Mouse (Mus musculus) testis, adult 2 months (tissue): ENCODE measurements around the gene Shank2. TPM values are rescaled to one million over a fixed set of nuclear protein-coding genes. Genes with fewer than 3 reads are reported as not detected.

ENCODE experiments used
- H3K27ac ChIP-seq: fragments of 200-500 bp; 2 replicates; pipeline ENCODE4 v1.5.1; 2012; ENCODE audit warnings: low read depth, low read length; ENCODE audit not compliant: control insufficient read depth, insufficient read depth
- H3K27me3 ChIP-seq: fragments of 200-500 bp; 2 replicates; pipeline ENCODE4 v1.6.1; 2012; ENCODE audit warnings: mild to moderate bottlenecking, low read length, moderate library complexity; ENCODE audit not compliant: control insufficient read depth, insufficient read depth
- H3K36me3 ChIP-seq: fragments of 200-500 bp; 2 replicates; pipeline ENCODE4 v1.6.1; 2012; ENCODE audit warnings: mild to moderate bottlenecking, low read length; ENCODE audit not compliant: control insufficient read depth, insufficient read depth
- H3K4me1 ChIP-seq: fragments of 200-500 bp; 2 replicates; pipeline ENCODE4 v1.6.1; 2012; ENCODE audit warnings: low read length; ENCODE audit not compliant: control insufficient read depth, insufficient read depth
- H3K4me3 ChIP-seq: fragments of 200-500 bp; 2 replicates; pipeline ENCODE4 v1.5.1; 2012; ENCODE audit warnings: low read depth, mild to moderate bottlenecking, low read length, moderate library complexity, mixed read lengths; ENCODE audit not compliant: control insufficient read depth
- CTCF ChIP-seq: fragments of 200-500 bp; IDR thresholded peaks from 2 replicates; pipeline ENCODE4 v1.5.1; 2012; ENCODE audit warnings: low read depth, mild to moderate bottlenecking, inconsistent platforms, low read length, moderate library complexity; ENCODE audit not compliant: control insufficient read depth, insufficient read depth, insufficient replicate concordance
- POLR2A ChIP-seq: fragments of 200-500 bp; IDR thresholded peaks from 2 replicates; pipeline ENCODE4 v1.6.1; 2012; ENCODE audit warnings: low read depth, mild to moderate bottlenecking, inconsistent platforms, low read length, moderate library complexity; ENCODE audit not compliant: control insufficient read depth
- polyA plus RNA-seq: library from polyadenylated mRNA; depleted of rRNA; stranded (reverse); fragments of >200 nt; gene quantifications from 2 replicates; pipeline ENCODE4 v1.2.3, GENCODE M21; 2012

Shank2 gene
- polyA plus RNA-seq, 1 experiment: 34.7 TPM

GRCm38 (mm10) chr7:144284241-144285065 lies 282.7 kb downstream of the Shank2 start:
- Histone ChIP-seq H3K4me1 (no peaks in the 10 kb centered on the region), H3K27me3 (no peaks in the 10 kb centered on the region), H3K36me3 (no peaks in the 10 kb centered on the region), H3K4me3 (no peak overlapping the region), H3K27ac (no peak overlapping the region)
- TF ChIP-seq POLR2A (no peak), CTCF (no peak)

- no peaks in the 10 kb centered on the region for H3K36me3 ChIP-seq
- TF ChIP-seq POLR2A (no peak), CTCF (no peak)
- H3K27ac ChIP-seq: no peak overlapping the region
- H3K4me3 ChIP-seq: no peak overlapping the region
- no peaks in the 10 kb centered on the region for H3K4me1 ChIP-seq
- no peaks in the 10 kb centered on the region for H3K27me3 ChIP-seq
Measured at GRCm38 (mm10) chr7:144285066-144285633, 283.4 kb downstream of the Shank2 start.

GRCm38 (mm10) chr7:144285912-144286311 lies 284.2 kb downstream of the Shank2 start:
- Histone ChIP-seq H3K4me3 (no peak overlapping the region), H3K27ac (no peak overlapping the region)
- TF ChIP-seq POLR2A (no peak), CTCF (no peak)

GRCm38 (mm10) chr7:144287991-144288390 lies 286.3 kb downstream of the Shank2 start:
- no peaks in the 10 kb centered on the region for H3K4me1 ChIP-seq
- no peak overlapping the region for H3K4me3 ChIP-seq
- TF ChIP-seq CTCF: no peak
- no peak for TF ChIP-seq POLR2A
- no peak overlapping the region for H3K27ac ChIP-seq
- no peaks in the 10 kb centered on the region for H3K27me3 ChIP-seq
- H3K36me3 ChIP-seq: no peaks in the 10 kb centered on the region

More at GRCm38 (mm10) chr7:144285912-144286311, 284.2 kb downstream of the Shank2 start:
- H3K36me3 ChIP-seq: no peaks in the 10 kb centered on the region
- H3K4me1 ChIP-seq: no peaks in the 10 kb centered on the region
- H3K27me3 ChIP-seq: no peaks in the 10 kb centered on the region

GRCm38 (mm10) chr7:144291478-144291877 lies 289.8 kb downstream of the Shank2 start:
- Histone ChIP-seq H3K27ac (no peak overlapping the region), H3K36me3 (no peaks in the 10 kb centered on the region), H3K4me3 (no peak overlapping the region), H3K4me1 (no peaks in the 10 kb centered on the region), H3K27me3 (no peaks in the 10 kb centered on the region)
- TF ChIP-seq POLR2A (no peak), CTCF (no peak)

- Histone ChIP-seq H3K4me1 (no peaks in the 10 kb centered on the region), H3K27ac (no peak overlapping the region), H3K4me3 (peak overlapping the region; percentile 8; the same call in 1 of the 2 replicates), H3K36me3 (no peaks in the 10 kb centered on the region), H3K27me3 (no peaks in the 10 kb centered on the region)
- TF ChIP-seq CTCF (no peak), POLR2A (no peak)
Measured at GRCm38 (mm10) chr7:144293611-144294010, 291.9 kb downstream of the Shank2 start.

- TF ChIP-seq CTCF (no peak), POLR2A (no peak)
- Histone ChIP-seq H3K27me3 (no peaks in the 10 kb centered on the region), H3K4me1 (no peaks in the 10 kb centered on the region), H3K36me3 (no peaks in the 10 kb centered on the region), H3K4me3 (no peak overlapping the region; the same call in 1 of the 2 replicates), H3K27ac (no peak overlapping the region)
Measured at GRCm38 (mm10) chr7:144294239-144295200, 292.8 kb downstream of the Shank2 start.
